Mouse (Mus musculus): ENCODE data around the gene Pex26.

GRCm38 (mm10) chr6:121215896-121216295, 32.4 kb downstream of the Pex26 start:
- TF ChIP-seq CTCF (IDR thresholded peaks at IDR 0.05; ENCODE audit: extremely low read depth, insufficient read length, insufficient replicate concordance, low read depth, low read length): no peak
- TF ChIP-seq POLR2A (IDR thresholded peaks at IDR 0.05; ENCODE audit: low read depth, low read length): no peak

Data from small intestine, adult 2 months (tissue).